Mouse (Mus musculus): ENCODE results near the gene Olfr291. TPM values are rescaled to one million over a fixed set of nuclear protein-coding genes. Genes with fewer than 3 reads are reported as not detected.

The Olfr291 gene
- polyA plus RNA-seq (2021; fragmentation: Nextera tagmentation) = not detected in 2 replicates
- long read RNA-seq, experiment 1 = 0 reads
- long read RNA-seq, experiment 2 = 0 reads

DNA sequence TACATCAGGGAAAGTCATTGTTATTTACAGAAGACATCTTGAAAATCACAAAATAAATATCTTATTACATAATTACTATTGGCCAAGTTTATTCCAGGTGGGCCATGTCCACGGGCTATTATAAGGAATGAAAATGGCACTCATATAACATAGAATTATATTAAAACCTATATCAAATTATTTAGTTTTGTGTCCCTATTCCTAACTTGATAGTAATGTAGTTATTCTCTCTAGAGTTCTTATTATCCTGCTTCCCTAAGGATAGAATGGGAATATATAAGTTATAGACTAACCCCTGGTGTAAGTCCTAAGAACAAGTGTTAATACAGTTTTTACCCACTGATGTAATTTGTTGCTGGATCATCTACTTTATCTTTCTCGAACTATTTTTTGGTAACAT is at the start of gene Olfr291:
TSS of gene Olfr291 (plus strand) at position 301 of the 400 bp plus-strand sequence.

Other genes starting within 250 kb of the Olfr291 start
- 23.6 and 29.8 TPM in 2 replicates for gene Fah, start 246.8 kb upstream of the Olfr291 start, polyA plus RNA-seq (2021; fragmentation: Nextera tagmentation)
- 76.2 and 96.0 TPM in 2 replicates for gene Zfand6, start 163.6 kb upstream of the Olfr291 start, polyA plus RNA-seq (2021; fragmentation: Nextera tagmentation)
- not detected in 2 replicates for gene Vmn2r65, start 110.6 kb downstream of the Olfr291 start, polyA plus RNA-seq (2021; fragmentation: Nextera tagmentation)
- not detected in 2 replicates for gene Vmn2r66, start 158.7 kb downstream of the Olfr291 start, polyA plus RNA-seq (2021; fragmentation: Nextera tagmentation)

All from layer of hippocampus, adult 6 months (tissue).